Mouse (Mus musculus) embryonic facial prominence, embryonic 12.5 days (tissue): ENCODE measurements around the gene Mroh7. TPM values are rescaled to one million over a fixed set of nuclear protein-coding genes. Genes with fewer than 3 reads are reported as not detected.
"Not testable (repeated sequence)": the region's sequence is repeated elsewhere in the genome, so short reads cannot be mapped to it uniquely, and the experiment has no call there.

Experiments used
- ATAC-seq: fragments of 200-750 bp; cut with Nextera tagmentation; 2 replicates; pipeline ENCODE4 v1.8.0; 2017; ENCODE audit not compliant: insufficient number of reproducible peaks, insufficient read depth, low FRiP score, low TSS enrichment
- H3K27ac ChIP-seq: fragments of 300-500 bp; sonication (generic); 2 replicates; pipeline ENCODE4 v1.5.1; 2016; ENCODE audit warnings: mild to moderate bottlenecking
- H3K27me3 ChIP-seq: fragments of 300-500 bp; sonication (generic); 2 replicates; pipeline ENCODE4 v1.6.1; 2016; ENCODE audit warnings: mild to moderate bottlenecking, moderate library complexity
- H3K36me3 ChIP-seq: fragments of 300-500 bp; sonication (generic); 2 replicates; pipeline ENCODE4 v1.6.1; 2016; ENCODE audit warnings: mild to moderate bottlenecking
- H3K4me1 ChIP-seq: fragments of 300-500 bp; sonication (generic); 2 replicates; pipeline ENCODE4 v1.6.1; 2016
- H3K4me2 ChIP-seq: fragments of 300-500 bp; sonication (generic); replicated peaks from 2 replicates; pipeline ENCODE4 v1.6.1; 2016; ENCODE audit warnings: mild to moderate bottlenecking, moderate library complexity
- H3K4me3 ChIP-seq: fragments of 300-500 bp; sonication (generic); 2 replicates; pipeline ENCODE4 v1.5.1; 2016; ENCODE audit warnings: mild to moderate bottlenecking
- H3K9ac ChIP-seq: fragments of 300-500 bp; sonication (generic); 2 replicates; pipeline ENCODE4 v1.6.1; 2016; ENCODE audit warnings: mild to moderate bottlenecking, moderate library complexity
- H3K9me3 ChIP-seq: fragments of 300-500 bp; sonication (generic); 2 replicates; pipeline ENCODE4 v1.6.1; 2016; ENCODE audit warnings: mild to moderate bottlenecking, moderate library complexity
- WGBS: fragments of 180-500 bp; shearing (Covaris S2); methylation state at CpG from one replicate; pipeline ENCODE4 v1.1.7; 2016; 5-methylcytosine and 5-hydroxymethylcytosine counted together
- polyA plus RNA-seq: library from polyadenylated mRNA; unstranded; fragments of >200 nt; fragmentation: Nextera tagmentation; extraction: Ambion mirVana; gene quantifications from 2 replicates; pipeline ENCODE4 v1.2.1, GENCODE M21; 2016

Gene Mroh7
- polyA plus RNA-seq: 0.58 TPM in 1 of 2 replicates, not detected in the other

DNA sequence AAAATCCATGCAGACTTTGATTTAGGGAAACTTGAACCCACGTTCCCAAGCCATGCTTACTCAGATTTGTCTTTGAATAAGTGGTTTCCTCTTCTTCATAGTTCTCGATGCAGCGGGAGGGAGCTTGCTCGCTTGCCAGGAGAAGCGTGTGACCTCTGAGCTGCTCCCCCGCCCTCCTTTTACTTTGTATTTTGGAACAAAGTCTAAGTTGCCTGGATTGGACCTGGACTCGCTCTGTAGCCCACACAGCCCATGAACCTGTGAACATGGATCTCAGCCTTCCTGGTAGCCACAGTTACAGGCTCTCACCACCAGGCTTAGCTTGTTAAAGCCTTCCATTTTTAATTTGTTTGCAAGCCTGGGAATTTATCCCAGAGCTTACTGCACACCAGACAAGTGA, at the start of gene Mroh7:
Gene Mroh7, minus strand, starts transcription at position 112 of the 400 bp plus-strand sequence.
- H3K9me3 ChIP-seq: no peaks in the 10 kb centered on the region
- H3K4me2 ChIP-seq: no peak within 1 kb of the TSS
- H3K4me1 ChIP-seq: no peaks in the 10 kb centered on the region
- H3K4me3 ChIP-seq: no peak within 1 kb of the TSS
- no peak within 1 kb of the TSS for H3K27ac ChIP-seq
- ATAC-seq: no peak
- no peaks in the 10 kb centered on the region for H3K27me3 ChIP-seq
- WGBS: 80% methylated on average over 7 of the region's 7 CpGs
- no peaks in the 10 kb centered on the region for H3K36me3 ChIP-seq
- H3K9ac ChIP-seq: no peak within 1 kb of the TSS

DNA sequence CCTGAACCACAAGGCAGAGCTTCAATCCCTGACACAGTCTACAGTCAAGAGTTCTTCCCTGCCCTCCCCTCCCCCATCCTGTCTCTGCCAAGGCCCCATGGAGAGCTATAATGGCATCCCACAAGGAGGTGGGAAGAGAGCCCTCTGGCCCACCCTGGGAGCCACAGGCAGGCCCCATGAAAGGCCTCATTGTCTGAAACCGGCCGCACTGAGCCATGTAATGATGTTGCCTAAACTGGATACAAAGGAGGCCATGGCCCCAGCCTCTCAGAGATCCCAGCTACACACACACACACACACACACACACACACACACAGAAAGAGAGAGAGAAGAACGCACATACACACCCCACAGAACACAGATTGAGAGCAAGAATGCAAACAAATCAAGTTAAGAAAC, 49.3 kb upstream of the Mroh7 start:
- Histone ChIP-seq H3K27ac (no peak overlapping the region; the same call in 1 of the 2 replicates), H3K36me3 (no peaks in the 10 kb centered on the region), H3K9me3 (no peaks in the 10 kb centered on the region), H3K9ac (no peak overlapping the region), H3K4me2 (no peak overlapping the region), H3K4me1 (peaks cover 50% of the 10 kb centered on the region), H3K4me3 (no peak overlapping the region), H3K27me3 (no peaks in the 10 kb centered on the region)
- 24% methylated on average over 3 of the region's 3 CpGs for WGBS
- 0 out of 2 replicates have a peak, but pooled peaks have one; percentile 31 for ATAC-seq

DNA sequence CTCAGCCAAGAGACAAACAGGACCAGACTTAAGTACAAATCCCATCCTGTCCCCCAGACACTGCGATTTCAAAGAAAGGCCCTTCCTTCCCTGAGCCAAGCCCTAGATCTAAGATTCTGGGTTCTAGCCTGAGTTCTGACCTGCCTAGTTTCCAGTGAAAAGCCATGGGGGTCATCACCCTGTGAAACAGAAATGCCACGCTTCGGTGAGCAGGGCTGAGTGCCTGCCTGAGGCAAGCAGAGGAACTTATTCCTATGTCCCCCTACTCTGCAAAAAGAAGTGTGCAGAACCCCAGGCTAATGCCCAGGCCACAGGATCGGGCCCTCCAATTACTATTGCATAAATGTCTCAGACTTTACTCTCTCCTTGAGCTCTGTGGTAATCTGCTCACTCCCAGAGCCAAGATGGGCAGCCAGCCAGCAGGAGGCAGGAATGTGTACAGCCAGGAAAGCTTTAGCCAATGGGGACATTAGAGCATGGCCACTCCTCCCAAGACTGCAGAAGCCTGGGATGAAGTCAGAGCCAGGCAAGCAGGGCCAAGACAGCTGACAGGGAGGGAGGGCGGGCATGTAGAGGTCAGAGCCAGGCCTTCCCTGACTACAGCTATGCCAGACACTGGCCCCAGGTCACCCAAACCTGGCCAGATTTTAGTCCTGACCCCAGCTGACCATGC, 47.5 kb upstream of the Mroh7 start:
- H3K9ac ChIP-seq: no peak overlapping the region
- peaks cover 36% of the 10 kb centered on the region for H3K4me1 ChIP-seq
- WGBS: 43% methylated on average over 5 of the region's 5 CpGs
- no peak overlapping the region for H3K4me2 ChIP-seq
- no peak overlapping the region for H3K4me3 ChIP-seq
- ATAC-seq: peak; percentile 82
- H3K27me3 ChIP-seq: no peaks in the 10 kb centered on the region
- H3K27ac ChIP-seq: peak overlapping the region; percentile 74
- no peaks in the 10 kb centered on the region for H3K9me3 ChIP-seq
- no peaks in the 10 kb centered on the region for H3K36me3 ChIP-seq

DNA sequence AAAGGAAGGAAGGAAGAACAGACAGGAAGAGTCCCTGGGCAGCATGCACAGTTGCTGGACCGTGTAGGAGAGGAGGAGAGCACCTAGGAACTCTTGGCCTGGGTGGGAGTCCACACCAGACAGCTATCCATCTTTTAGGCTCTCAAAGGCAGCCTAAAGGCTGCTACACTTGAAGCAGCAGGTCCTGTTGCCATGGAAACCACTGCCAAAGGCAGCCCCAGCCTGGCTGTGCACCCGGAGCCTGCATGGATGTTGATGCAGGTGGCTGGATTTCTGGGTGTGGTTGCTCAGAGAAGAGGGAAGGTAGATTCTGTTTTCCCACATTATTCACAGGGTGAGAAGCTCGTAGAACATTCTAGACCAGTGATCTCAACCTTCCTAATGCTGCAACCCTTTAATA, 46.3 kb upstream of the Mroh7 start:
- H3K4me3 ChIP-seq: no peak overlapping the region
- 39% methylated on average over 3 of the region's 3 CpGs for WGBS
- no peaks in the 10 kb centered on the region for H3K36me3 ChIP-seq
- ATAC-seq: no peak
- H3K4me2 ChIP-seq: no peak overlapping the region
- H3K27ac ChIP-seq: no peak overlapping the region
- H3K9me3 ChIP-seq: no peaks in the 10 kb centered on the region
- no peaks in the 10 kb centered on the region for H3K27me3 ChIP-seq
- peaks cover 28% of the 10 kb centered on the region for H3K4me1 ChIP-seq
- H3K9ac ChIP-seq: no peak overlapping the region

DNA sequence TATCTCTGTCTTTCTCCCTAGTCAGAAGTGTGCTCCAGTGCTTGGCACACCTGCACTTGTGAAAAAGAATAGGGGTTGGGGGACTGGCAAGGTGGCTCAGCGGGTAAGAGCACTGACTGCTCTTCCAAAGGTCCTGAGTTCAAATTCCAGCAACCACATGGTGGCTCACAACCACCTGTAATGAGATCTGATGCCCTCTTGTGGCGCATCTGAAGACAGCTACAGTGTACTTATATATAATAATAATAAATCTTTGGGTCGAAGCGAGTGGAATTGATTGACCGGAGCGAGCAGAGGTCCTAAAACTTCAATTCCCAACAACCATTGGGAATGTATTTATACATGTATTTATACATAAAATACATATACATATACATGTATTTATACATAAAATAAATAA, 45.0 kb upstream of the Mroh7 start:
- H3K4me1 ChIP-seq: peaks cover 26% of the 10 kb centered on the region
- not testable (repeated sequence) for H3K4me3 ChIP-seq, H3K9ac ChIP-seq, H3K4me2 ChIP-seq, H3K27ac ChIP-seq, H3K36me3 ChIP-seq, H3K9me3 ChIP-seq, ATAC-seq, H3K27me3 ChIP-seq
- WGBS: 90% methylated on average over 6 of the region's 6 CpGs

DNA sequence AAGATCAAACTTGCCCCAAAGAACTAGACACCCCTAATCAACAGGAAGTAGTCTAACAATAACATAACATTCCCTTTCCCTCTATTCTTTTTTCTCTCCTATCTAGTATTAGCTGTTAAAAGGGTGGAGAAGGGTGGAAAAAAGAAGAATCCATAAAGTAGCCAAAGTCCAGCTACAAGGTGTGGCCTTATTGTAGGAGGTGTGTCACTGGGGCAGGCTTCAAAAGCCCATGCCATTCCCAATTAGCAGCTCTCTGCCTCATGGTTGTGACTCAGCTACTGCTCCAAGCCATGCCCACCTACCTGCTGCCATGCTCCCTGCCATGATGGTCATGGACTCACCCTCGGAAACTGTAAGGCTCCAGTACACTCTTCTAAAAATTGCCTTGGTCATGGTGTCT, 41.8 kb upstream of the Mroh7 start:
- H3K27ac ChIP-seq: no peak overlapping the region
- H3K4me2 ChIP-seq: no peak overlapping the region
- no peaks in the 10 kb centered on the region for H3K27me3 ChIP-seq
- H3K4me3 ChIP-seq: no peak overlapping the region
- H3K4me1 ChIP-seq: peaks cover 7% of the 10 kb centered on the region
- H3K9me3 ChIP-seq: no peaks in the 10 kb centered on the region
- ATAC-seq: no peak
- 81% methylated on average over 1 of the region's 1 CpGs for WGBS
- H3K36me3 ChIP-seq: no peaks in the 10 kb centered on the region
- H3K9ac ChIP-seq: no peak overlapping the region

DNA sequence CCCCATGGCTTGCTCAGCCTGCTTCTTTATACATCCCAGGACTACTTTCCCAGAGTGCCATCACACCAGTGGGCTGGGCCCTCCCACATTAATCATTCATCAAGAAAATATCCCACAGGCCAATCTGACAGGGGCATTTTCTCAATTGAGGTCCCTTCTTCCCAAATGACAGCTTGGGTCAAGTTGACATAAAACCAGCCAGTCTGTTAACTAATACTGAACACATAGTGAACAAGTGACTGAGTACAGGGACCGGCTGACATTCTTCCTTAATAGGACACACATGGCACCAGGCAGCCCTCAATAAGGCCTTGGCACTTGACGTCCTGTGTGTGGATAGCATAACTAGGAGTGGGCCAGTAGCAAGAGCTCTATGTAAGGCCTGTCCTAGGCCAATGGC, 38.6 kb upstream of the Mroh7 start:
- Histone ChIP-seq H3K4me1 (no peaks in the 10 kb centered on the region), H3K4me2 (no peak overlapping the region), H3K9ac (no peak overlapping the region), H3K36me3 (no peaks in the 10 kb centered on the region), H3K4me3 (no peak overlapping the region), H3K27me3 (no peaks in the 10 kb centered on the region), H3K9me3 (no peaks in the 10 kb centered on the region), H3K27ac (no peak overlapping the region)
- 29% methylated on average over 2 of the region's 2 CpGs for WGBS
- no peak for ATAC-seq

DNA sequence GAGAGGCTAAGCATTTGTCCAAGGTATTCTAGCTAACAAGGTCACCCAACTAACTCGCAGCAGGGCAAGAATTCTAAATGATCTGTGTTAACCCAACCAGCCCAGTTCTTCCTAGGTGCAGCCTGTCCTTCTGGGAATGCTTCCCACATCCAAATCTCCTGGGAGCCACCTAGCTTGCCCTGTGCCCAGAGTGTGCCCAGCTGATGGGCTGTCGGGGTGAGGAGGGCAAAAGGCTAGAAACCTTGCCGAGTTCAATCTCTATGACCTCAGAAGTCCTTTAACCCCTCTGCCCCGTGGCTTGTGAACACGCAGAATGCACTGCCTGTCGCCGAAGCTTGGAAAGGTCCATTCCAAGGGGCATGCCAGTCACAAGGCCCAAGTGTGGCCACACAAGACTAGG, 33.4 kb upstream of the Mroh7 start:
- ATAC-seq: no peak
- no peak overlapping the region for H3K27ac ChIP-seq
- no peaks in the 10 kb centered on the region for H3K9me3 ChIP-seq
- no peak overlapping the region for H3K9ac ChIP-seq
- H3K36me3 ChIP-seq: no peaks in the 10 kb centered on the region
- H3K4me1 ChIP-seq: no peaks in the 10 kb centered on the region
- 74% methylated on average over 7 of the region's 7 CpGs for WGBS
- no peaks in the 10 kb centered on the region for H3K27me3 ChIP-seq
- H3K4me2 ChIP-seq: no peak overlapping the region
- H3K4me3 ChIP-seq: no peak overlapping the region

DNA sequence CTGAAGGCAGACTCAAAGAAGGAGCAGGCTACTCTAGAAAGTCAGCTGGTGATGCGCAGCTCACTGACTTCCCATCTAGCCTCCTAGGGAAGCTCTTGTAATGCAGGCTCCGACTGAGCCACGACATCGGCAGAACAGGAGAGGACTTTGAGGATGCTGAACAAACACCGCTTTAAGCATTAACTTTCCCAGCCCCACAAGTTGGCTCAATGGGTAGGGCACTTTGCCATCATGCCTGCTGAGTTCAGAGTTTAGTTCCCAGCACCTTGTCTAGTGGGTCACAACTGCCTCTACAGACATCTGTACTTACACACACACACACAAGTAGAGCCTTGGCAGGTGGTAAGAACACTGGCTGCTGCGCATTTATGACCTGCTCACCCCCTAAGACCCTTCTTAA, 21.0 kb upstream of the Mroh7 start:
- Histone ChIP-seq H3K4me1 (peaks cover 17% of the 10 kb centered on the region), H3K4me2 (no peak overlapping the region), H3K9me3 (no peaks in the 10 kb centered on the region), H3K36me3 (no peaks in the 10 kb centered on the region), H3K27me3 (0 out of 2 replicates have a peak, but pooled peaks cover 4% of the 10 kb centered on the region), H3K4me3 (no peak overlapping the region), H3K9ac (no peak overlapping the region), H3K27ac (no peak overlapping the region)
- ATAC-seq: no peak
- 92% methylated on average over 6 of the region's 6 CpGs for WGBS

DNA sequence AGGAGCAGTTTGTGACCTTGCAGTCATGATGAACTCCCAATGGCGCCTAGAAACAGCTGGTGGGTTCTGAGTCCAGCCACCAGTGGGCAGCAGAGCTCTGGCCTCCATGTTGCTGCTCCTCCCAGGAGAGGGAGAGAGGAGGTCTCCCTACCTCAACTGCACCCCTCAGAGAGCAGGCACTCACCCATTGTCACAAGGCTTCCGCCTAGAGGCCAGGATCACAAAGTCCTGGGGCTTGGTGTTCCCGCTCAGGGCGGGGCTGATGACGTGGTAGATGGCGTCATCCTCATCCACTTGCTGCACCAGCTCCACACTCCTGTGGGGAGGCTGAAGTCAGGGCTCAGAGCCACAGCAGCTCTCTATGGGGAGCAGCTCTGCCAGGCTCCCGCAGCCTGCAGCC, 19.0 kb upstream of the Mroh7 start:
- H3K4me1 ChIP-seq: peaks cover 21% of the 10 kb centered on the region
- H3K9ac ChIP-seq: no peak overlapping the region
- H3K9me3 ChIP-seq: no peaks in the 10 kb centered on the region
- H3K27me3 ChIP-seq: 0 out of 2 replicates have a peak, but pooled peaks cover 4% of the 10 kb centered on the region
- H3K4me2 ChIP-seq: peak overlapping the region; percentile 34
- H3K36me3 ChIP-seq: no peaks in the 10 kb centered on the region
- H3K4me3 ChIP-seq: peak overlapping the region; percentile 9
- no peak overlapping the region for H3K27ac ChIP-seq
- 5% methylated on average over 7 of the region's 7 CpGs for WGBS
- peak; percentile 73 for ATAC-seq

DNA sequence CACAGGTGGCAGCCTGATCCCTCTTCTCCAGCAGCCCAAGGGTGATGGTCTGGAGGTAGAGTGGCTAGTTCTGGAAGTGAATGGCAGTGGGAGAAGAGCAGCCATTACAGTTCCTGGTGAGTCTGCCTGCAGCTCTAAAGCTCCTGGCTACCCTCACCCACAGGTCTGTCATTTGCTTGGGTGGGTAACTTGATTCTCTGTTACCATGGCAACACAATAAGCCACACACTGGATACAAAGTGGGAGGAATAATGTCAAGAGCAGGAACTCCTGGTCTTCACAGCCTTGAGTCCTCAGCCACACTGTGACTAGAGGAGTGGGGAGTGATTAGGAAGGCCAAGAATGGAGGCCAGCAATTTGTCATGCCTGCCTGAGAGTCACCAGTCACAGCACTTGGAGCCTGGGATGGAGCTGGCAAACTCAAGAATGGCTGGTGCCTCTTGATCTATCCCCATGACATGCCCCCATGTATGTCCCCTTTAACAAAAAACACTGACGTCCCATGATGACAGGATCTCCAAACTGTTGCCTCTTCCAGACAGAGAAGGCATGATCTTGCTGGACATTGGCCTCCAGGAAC, 16.4 kb upstream of the Mroh7 start:
- Histone ChIP-seq H3K4me1 (peaks cover 21% of the 10 kb centered on the region), H3K36me3 (no peaks in the 10 kb centered on the region), H3K9ac (no peak overlapping the region), H3K9me3 (no peaks in the 10 kb centered on the region), H3K4me3 (no peak overlapping the region), H3K27me3 (0 out of 2 replicates have a peak, but pooled peaks cover 4% of the 10 kb centered on the region), H3K4me2 (no peak overlapping the region), H3K27ac (no peak overlapping the region)
- 94% methylated on average over 1 of the region's 1 CpGs for WGBS
- no peak; the same call in 1 of the 2 replicates for ATAC-seq

DNA sequence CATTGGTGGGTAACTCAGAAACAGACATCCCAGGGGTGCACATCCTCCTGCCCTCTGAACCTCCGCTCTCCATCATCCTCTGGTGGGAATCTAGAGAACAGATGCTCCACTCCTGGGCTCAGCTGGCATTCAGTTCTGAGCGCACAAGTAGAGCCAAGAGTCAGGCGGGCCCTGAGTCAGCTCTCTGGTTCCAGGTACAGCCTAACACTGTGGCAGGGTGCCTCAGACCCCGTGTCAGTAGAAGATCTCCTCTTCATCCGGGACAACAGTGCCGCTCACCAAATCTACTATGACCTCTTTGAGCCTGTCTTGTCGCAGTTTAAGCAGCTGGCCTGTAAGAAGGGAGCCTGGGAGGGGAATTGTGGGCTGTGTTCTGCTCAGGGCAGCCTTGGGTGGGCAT, 15.1 kb upstream of the Mroh7 start:
- Histone ChIP-seq H3K9me3 (no peaks in the 10 kb centered on the region), H3K4me2 (no peak overlapping the region), H3K4me3 (no peak overlapping the region), H3K27me3 (0 out of 2 replicates have a peak, but pooled peaks cover 3% of the 10 kb centered on the region), H3K36me3 (no peaks in the 10 kb centered on the region), H3K4me1 (peaks cover 21% of the 10 kb centered on the region), H3K9ac (no peak overlapping the region), H3K27ac (no peak overlapping the region)
- no peak for ATAC-seq
- 80% methylated on average over 7 of the region's 7 CpGs for WGBS
